Mouse (Mus musculus) left cerebral cortex, adult 6 months (tissue): ENCODE measurements around the gene Nfxl1. TPM values are rescaled to one million over a fixed set of nuclear protein-coding genes. Genes with fewer than 3 reads are reported as not detected.

Experiments used
- long read RNA-seq, 2 experiments: library from polyadenylated mRNA; unstranded; transcript quantifications; one replicate each; pipeline ENCODE4 v2.0.0; 2019 to 2020
- polyA plus RNA-seq: library from polyadenylated mRNA; unstranded; fragments of <200 nt; fragmentation: Nextera tagmentation; gene quantifications from 2 replicates; pipeline ENCODE4 v1.2.3, GENCODE M21; 2021

Nfxl1 gene
- 1.9 and 2.3 TPM in 2 replicates for polyA plus RNA-seq
- long read RNA-seq, experiment 1, partial matches to known transcripts = 4 of 5 reads
- long read RNA-seq, experiment 1, other reads (novel, unspliced or antisense) = 1 of 5 reads
- long read RNA-seq, experiment 2, partial matches to known transcripts = 5 of 5 reads
- long read RNA-seq, experiment 2, other reads (novel, unspliced or antisense) = 0 of 5 reads

GRCm38 (mm10) chr5:72559544-72560049 lies at the start of gene Nfxl1:
Nfxl1 (minus strand) TSS chr5:72559684.

DNA sequence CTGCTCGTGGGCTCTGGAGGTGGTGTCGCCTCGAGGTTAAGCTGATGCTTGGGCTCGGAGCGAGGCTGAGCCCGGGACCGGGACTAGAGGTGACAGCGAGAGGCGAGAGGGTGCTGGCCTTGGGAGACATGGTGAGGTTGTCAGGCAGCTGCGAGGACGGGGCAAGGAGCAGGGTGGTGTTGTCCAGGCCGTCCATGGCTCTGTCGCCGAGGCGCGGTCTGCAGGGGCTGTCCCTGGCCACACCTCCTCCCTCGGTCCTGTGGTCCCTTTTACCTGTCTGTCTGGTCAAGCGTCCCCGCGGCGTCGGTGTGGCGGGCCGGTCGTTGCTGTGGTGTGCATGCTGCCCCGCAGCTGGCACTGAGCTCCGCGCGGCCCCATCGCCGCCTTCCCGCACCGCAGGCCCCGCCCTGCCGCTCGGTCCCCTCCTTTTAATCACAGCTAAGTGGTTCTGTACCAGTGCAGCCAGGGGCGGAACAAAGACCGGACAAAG lies 27.8 kb upstream of the Nfxl1 start, which contains the start of gene Gm5868:
Gene Gm5868 (minus strand): TSS at position 360 of the 490 bp plus-strand sequence.

DNA sequence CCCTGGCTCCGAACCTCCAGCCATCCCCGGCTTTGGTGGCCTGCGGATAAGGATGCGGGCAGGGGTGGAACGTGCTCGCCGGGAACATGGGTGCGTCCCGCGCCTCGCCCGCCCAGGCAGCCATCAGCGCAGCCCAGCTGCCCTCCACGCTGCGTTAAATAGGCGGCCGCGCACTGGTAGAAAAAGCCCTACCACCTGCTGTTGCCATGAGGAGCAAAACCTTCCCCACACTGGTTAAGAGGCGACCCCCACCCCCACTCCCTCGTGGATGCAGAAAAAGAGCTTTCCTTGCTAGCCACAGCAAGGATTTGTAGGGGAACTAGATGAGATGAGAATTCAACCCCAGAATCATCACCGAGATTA lies 21.5 kb upstream of the Nfxl1 start, which contains the start of gene Zar1:
Gene Zar1 (minus strand): TSS at position 285 of the 363 bp plus-strand sequence.

GRCm38 (mm10) chr5:72503531-72504523 lies 55.7 kb downstream of the Nfxl1 start, which contains the start of gene Corin:
Corin (minus strand) TSS chr5:72504473.

Other genes with a start within 250 kb of the Nfxl1 start
- gene Corin, start 55.2 kb downstream of the Nfxl1 start, polyA plus RNA-seq = 0.04 and 0.05 TPM in 2 replicates
- gene Zar1, start 21.6 kb upstream of the Nfxl1 start, polyA plus RNA-seq = 0.11 and 0.42 TPM in 2 replicates
- gene Gm5868, start 27.9 kb upstream of the Nfxl1 start, polyA plus RNA-seq = not detected in 2 replicates
- not detected in 2 replicates for gene Cnga1, start 84.6 kb upstream of the Nfxl1 start, polyA plus RNA-seq
- gene Nipal1, start 88.1 kb upstream of the Nfxl1 start, polyA plus RNA-seq = not detected in 2 replicates
- gene Txk, start 193.1 kb upstream of the Nfxl1 start, polyA plus RNA-seq = 0.05 and 0.32 TPM in 2 replicates